Mouse (Mus musculus): ENCODE data around the gene Ahdc1. TPM values are rescaled to one million over a fixed set of nuclear protein-coding genes. Genes with fewer than 3 reads are reported as not detected.
A peak's percentile ranks its signal among the peaks of the same experiment; 100 is the strongest.

The Ahdc1 gene
- polyA plus RNA-seq, 2 experiments = 0.53 to 1.3 TPM

DNA sequence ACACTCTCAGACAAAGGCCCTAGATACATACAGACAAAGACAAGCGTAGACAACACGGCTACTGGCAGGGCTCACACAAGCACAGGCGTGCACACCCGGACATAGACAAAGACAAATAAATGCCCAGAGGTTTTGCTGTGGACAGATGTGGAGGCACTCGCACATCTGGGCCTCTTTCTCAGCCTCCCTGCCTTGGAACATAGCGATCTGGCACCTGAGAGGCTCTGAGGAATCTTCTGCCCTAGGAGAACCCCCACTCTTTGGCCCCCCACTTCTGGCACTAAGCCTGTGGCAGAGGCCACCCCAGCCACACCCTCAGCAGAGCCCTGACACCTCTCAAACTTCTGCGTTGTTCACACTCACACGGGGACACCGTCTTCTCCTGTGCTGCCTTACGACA, 15.2 kb downstream of the Ahdc1 start:
- 76% methylated on average over 10 of the region's 10 CpGs for WGBS (ENCODE audit: insufficient replicate concordance)
- Histone ChIP-seq H3K36me3 (replicated peaks; ENCODE audit: control insufficient read depth, insufficient read depth, low read depth) (no peaks in the 10 kb centered on the region), H3K9me3 (ENCODE audit: control insufficient read depth, low read length) (no peaks in the 10 kb centered on the region), H3K9ac (replicated peaks) (no peak overlapping the region), H3K4me3 (ENCODE audit: insufficient read depth in 1 of 2, low read depth in 2 of 2, low read length in 2 of 2) (no peak overlapping the region), H3K4me1 (replicated peaks; ENCODE audit: control insufficient read depth in 2 of 2, insufficient read depth in 2 of 2, low read length in 1 of 2) (peaks cover 0 to 13% of the 10 kb centered on the region in 2 experiments; a peak in 2 of 4 replicates), H3K4me2 (ENCODE audit: low read depth) (no peak overlapping the region), H3K27me3 (ENCODE audit: control insufficient read depth, insufficient read depth, low read length) (no peaks in the 10 kb centered on the region), H3K27ac (no peak overlapping the region)
- ATAC-seq (ENCODE audit: insufficient read depth) = no peak
- no peak for TF ChIP-seq EP300 (IDR thresholded peaks at IDR 0.05; ENCODE audit: low read depth)
- TF ChIP-seq CTCF (IDR thresholded peaks at IDR 0.05; ENCODE audit: low read depth) = no peak
- DNase-seq (ENCODE audit: low read depth in 3 of 3, low spot score in 3 of 3) = no peak

DNA sequence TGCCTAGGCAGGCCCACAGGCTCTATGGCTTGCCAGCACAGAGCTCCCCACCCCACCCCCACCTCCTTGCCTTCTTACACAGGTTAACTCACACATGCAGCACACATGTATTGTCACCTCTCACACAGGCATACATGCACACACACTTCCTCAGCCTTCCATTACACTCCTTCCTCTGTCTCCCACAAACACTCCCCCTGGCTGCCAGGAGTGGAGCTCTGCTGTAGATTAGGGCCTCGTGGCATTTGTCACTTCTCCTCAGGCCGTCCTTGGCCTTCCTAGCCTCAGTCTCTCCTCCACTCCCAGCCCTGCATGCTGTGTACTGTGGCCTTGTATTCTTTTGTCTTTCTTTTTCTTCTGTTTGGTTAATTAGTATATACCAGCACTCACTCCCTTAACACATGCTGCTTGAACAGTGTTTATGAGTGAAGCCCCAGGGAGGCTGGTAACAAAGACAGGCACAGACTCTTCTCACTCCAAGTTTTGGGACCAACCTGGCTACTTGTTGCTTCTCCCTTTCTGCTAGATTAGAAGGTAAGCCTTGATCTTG, 15.8 kb downstream of the Ahdc1 start:
- ATAC-seq (ENCODE audit: insufficient read depth) (no peak), DNase-seq (ENCODE audit: low read depth in 3 of 3, low spot score in 3 of 3) (no peak)
- peak; percentile 49 for TF ChIP-seq CTCF (IDR thresholded peaks at IDR 0.05; ENCODE audit: low read depth)
- no peak for TF ChIP-seq EP300 (IDR thresholded peaks at IDR 0.05; ENCODE audit: low read depth)
- Histone ChIP-seq H3K27me3 (ENCODE audit: control insufficient read depth, insufficient read depth, low read length) (no peaks in the 10 kb centered on the region), H3K4me3 (ENCODE audit: insufficient read depth in 1 of 2, low read depth in 2 of 2, low read length in 2 of 2) (no peak overlapping the region), H3K36me3 (replicated peaks; ENCODE audit: control insufficient read depth, insufficient read depth, low read depth) (no peaks in the 10 kb centered on the region), H3K27ac (no peak overlapping the region), H3K4me1 (replicated peaks; ENCODE audit: control insufficient read depth in 2 of 2, insufficient read depth in 2 of 2, low read length in 1 of 2) (peaks cover 0 to 13% of the 10 kb centered on the region in 2 experiments; a peak in 2 of 4 replicates), H3K4me2 (ENCODE audit: low read depth) (no peak overlapping the region), H3K9me3 (ENCODE audit: control insufficient read depth, low read length) (no peaks in the 10 kb centered on the region), H3K9ac (replicated peaks) (no peak overlapping the region)
- WGBS (ENCODE audit: insufficient replicate concordance) = 27% methylated on average over 2 of the region's 2 CpGs

DNA sequence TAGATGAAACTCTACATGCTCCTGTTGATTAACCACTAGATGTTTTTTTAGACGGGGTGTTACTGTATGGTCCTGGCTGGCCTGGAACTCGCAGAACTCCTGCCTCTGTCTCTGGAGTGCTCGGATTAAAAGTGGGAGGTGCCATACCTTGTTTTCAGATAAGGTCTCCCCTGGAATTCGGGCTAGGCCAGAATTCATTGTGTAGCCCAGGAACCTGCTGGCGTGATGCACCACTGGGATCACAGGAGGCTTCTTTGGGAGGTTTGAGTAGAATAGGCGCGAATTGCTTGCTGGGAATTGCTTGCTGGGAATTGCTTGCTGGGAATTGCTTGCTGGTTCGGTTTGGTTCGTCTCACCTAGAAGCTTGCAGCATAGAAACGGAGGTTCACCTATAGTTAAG, 16.7 kb downstream of the Ahdc1 start:
- TF ChIP-seq CTCF (IDR thresholded peaks at IDR 0.05; ENCODE audit: low read depth) (no peak), EP300 (IDR thresholded peaks at IDR 0.05; ENCODE audit: low read depth) (no peak)
- peaks cover 0 to 13% of the 10 kb centered on the region in 2 experiments; a peak in 2 of 4 replicates for H3K4me1 ChIP-seq (replicated peaks; ENCODE audit: control insufficient read depth in 2 of 2, insufficient read depth in 2 of 2, low read length in 1 of 2)
- H3K27ac ChIP-seq = no peak overlapping the region
- H3K27me3 ChIP-seq (ENCODE audit: control insufficient read depth, insufficient read depth, low read length) = no peaks in the 10 kb centered on the region
- ATAC-seq (ENCODE audit: insufficient read depth) (no peak), DNase-seq (ENCODE audit: low read depth in 3 of 3, low spot score in 3 of 3) (no peak)
- no peak overlapping the region for H3K4me2 ChIP-seq (ENCODE audit: low read depth)
- WGBS (ENCODE audit: insufficient replicate concordance) = 66% methylated on average over 10 of the region's 10 CpGs
- H3K4me3 ChIP-seq (ENCODE audit: insufficient read depth in 1 of 2, low read depth in 2 of 2, low read length in 2 of 2) = no peak overlapping the region
- H3K36me3 ChIP-seq (replicated peaks; ENCODE audit: control insufficient read depth, insufficient read depth, low read depth) = no peaks in the 10 kb centered on the region
- H3K9me3 ChIP-seq (ENCODE audit: control insufficient read depth, low read length) = no peaks in the 10 kb centered on the region
- H3K9ac ChIP-seq (replicated peaks) = no peak overlapping the region

DNA sequence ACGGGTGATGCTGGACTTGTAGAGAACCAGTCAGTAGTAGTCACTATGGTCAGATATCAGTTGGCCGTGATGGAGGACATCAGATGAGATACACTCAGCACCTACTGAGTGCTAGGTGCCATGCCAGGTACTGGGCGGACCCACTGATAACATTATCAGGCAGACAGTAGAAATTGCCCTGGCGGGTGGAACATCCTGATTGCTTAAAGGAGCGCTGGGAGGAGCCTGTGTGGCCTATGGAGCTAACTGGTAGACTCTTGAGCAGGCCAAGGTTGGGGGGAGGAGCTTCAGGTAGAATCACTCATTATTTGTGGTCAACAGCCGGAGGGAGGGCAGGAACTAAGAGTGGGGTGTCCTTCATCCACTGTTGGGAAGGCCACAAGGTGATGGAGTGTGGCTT, 17.1 kb downstream of the Ahdc1 start:
- no peaks in the 10 kb centered on the region for H3K9me3 ChIP-seq (ENCODE audit: control insufficient read depth, low read length)
- ATAC-seq (ENCODE audit: insufficient read depth) = 0 out of 2 replicates have a peak, but pooled peaks have one; percentile 18
- TF ChIP-seq CTCF (IDR thresholded peaks at IDR 0.05; ENCODE audit: low read depth) = no peak
- TF ChIP-seq EP300 (IDR thresholded peaks at IDR 0.05; ENCODE audit: low read depth) = no peak
- H3K4me2 ChIP-seq (ENCODE audit: low read depth) = no peak overlapping the region
- no peaks in the 10 kb centered on the region for H3K27me3 ChIP-seq (ENCODE audit: control insufficient read depth, insufficient read depth, low read length)
- H3K4me1 ChIP-seq (replicated peaks; ENCODE audit: control insufficient read depth in 2 of 2, insufficient read depth in 2 of 2, low read length in 1 of 2) = peaks cover 0 to 13% of the 10 kb centered on the region in 2 experiments; a peak in 2 of 4 replicates
- no peak overlapping the region for H3K27ac ChIP-seq
- H3K4me3 ChIP-seq (ENCODE audit: insufficient read depth in 1 of 2, low read depth in 2 of 2, low read length in 2 of 2) = no peak overlapping the region
- H3K9ac ChIP-seq (replicated peaks) = no peak overlapping the region
- 36% methylated on average over 6 of the region's 6 CpGs for WGBS (ENCODE audit: insufficient replicate concordance)
- DNase-seq (ENCODE audit: low read depth in 3 of 3, low spot score in 3 of 3) = no peak
- H3K36me3 ChIP-seq (replicated peaks; ENCODE audit: control insufficient read depth, insufficient read depth, low read depth) = no peaks in the 10 kb centered on the region

DNA sequence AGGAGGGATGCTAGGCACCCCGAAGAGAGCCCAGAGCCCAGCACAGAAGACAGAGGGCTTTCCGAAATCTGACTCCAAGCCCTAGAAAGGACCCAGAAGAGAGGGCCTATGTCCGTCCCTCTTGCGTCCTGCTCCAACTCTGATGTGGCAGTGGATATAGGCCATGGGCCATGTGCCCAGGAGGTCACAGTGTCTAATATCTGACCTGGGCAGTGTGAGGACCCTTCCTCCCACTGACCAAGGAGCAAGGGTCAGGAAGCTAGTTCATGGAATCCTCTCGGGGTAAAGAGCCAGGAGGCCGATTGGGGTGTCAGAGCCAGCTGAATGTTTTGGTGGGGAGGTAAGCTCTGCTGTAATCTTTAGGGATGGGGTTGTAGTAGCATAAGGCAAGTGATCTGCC, 17.8 kb downstream of the Ahdc1 start:
- Histone ChIP-seq H3K4me3 (ENCODE audit: insufficient read depth in 1 of 2, low read depth in 2 of 2, low read length in 2 of 2) (no peak overlapping the region), H3K9ac (replicated peaks) (no peak overlapping the region), H3K4me2 (ENCODE audit: low read depth) (no peak overlapping the region), H3K4me1 (replicated peaks; ENCODE audit: control insufficient read depth in 2 of 2, insufficient read depth in 2 of 2, low read length in 1 of 2) (peaks cover 0 to 13% of the 10 kb centered on the region in 2 experiments; a peak in 2 of 4 replicates), H3K27ac (no peak overlapping the region), H3K27me3 (ENCODE audit: control insufficient read depth, insufficient read depth, low read length) (no peaks in the 10 kb centered on the region), H3K36me3 (replicated peaks; ENCODE audit: control insufficient read depth, insufficient read depth, low read depth) (no peaks in the 10 kb centered on the region), H3K9me3 (ENCODE audit: control insufficient read depth, low read length) (no peaks in the 10 kb centered on the region)
- TF ChIP-seq CTCF (IDR thresholded peaks at IDR 0.05; ENCODE audit: low read depth) = no peak
- TF ChIP-seq EP300 (IDR thresholded peaks at IDR 0.05; ENCODE audit: low read depth) = no peak
- ATAC-seq (ENCODE audit: insufficient read depth) (no peak), DNase-seq (ENCODE audit: low read depth in 3 of 3, low spot score in 3 of 3) (no peak)
- whole genome bisulfite sequencing (ENCODE audit: insufficient replicate concordance) = 74% methylated on average over 6 of the region's 6 CpGs

Data from liver, embryonic 14.5 days (tissue).